Mouse (Mus musculus) retina, postnatal 7 days (tissue): ENCODE measurements at regions not wholly inside any gene's neighbourhood (a gene's known extent, or its start where the extent isn't known, plus 50 kb on each side); places are given as distances from the start of the nearest gene placed in this dataset.
"Not testable (repeated sequence)": the region's sequence is repeated elsewhere in the genome, so short reads cannot be mapped to it uniquely, and the experiment has no call there.

Source experiments
- DNase-seq: peaks from one replicate; pipeline ENCODE4 v3.0.0-alpha.2; 2012; ENCODE audit warnings: low read depth, low spot score

DNA sequence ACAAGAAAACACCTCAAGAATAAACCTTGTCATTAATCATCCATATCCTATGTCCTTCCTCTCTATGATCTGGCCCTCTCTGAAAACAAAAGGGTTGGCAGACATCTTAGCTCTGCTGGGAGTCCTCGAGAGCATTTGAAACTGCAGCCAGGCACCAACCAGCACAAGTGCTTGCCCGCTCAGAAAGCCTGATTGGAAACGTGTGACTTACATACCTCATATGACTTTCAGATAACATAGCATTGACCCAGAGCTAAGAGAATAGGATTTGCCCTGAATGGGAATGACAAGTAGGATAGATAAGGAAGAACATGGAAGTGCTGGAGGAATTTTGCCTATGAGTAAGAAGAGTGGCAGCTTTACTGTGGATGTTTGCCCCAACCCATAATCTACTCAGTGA lies 447.1 kb upstream of the Dab2 start:
- DNase-seq, result no peak

DNA sequence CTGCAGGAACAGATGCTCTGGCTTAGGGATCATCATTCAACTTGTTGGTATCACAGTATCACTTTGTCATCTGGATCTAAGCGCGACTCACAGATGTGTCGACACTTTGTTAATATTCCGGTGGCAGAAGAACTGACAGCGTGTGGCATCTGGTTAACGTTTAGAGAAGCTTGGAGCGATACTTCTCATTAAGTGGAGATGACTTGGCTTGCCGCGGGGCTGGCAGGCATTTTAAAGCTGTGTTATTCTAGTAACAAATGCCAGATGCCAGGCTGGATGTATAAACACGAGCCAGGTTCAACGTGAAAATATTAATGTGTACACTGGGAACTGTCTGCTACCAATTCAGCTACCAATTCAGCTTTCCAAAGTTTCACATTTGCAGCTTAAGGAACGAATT lies 430.3 kb upstream of the Dab2 start:
- DNase-seq, result no peak

DNA sequence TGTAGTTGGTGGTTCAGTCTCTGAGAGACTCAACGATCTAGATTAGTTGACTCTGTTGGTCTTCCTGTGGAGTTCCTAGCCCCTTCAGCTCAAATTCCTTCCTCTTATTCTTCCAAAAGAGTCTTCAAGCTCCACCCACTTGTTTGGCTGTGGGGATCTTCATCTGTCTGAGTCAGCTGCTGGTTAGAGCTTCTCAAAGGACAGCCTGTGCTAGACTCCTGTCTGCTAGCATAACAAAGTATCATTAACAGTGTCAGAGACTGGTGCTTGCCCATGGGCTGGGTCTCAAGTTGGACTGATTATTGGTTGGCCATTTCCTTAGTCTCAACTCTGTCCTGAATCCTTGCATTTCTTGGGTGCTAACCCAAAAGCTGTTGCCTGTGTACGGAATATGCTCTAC lies 429.7 kb upstream of the Dab2 start:
- no peak for DNase-seq

DNA sequence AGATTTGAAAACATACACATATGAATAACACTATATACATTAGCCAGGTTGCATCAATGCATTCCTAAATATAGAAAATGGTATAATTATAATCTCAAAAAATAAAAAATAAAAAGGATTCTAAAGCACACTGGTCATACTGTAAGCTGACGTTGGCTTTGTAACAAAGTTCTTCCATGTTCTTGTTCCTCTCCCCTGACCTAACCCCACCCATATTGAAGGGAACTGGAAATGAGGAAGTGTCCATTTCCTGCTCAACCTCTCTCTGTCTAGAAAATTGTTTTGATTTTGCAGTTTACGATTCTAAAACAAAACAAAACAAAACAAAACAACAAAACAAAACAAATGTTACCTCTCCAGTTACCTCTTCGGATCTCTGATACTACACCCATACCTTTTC lies 427.5 kb upstream of the Dab2 start:
- no peak for DNase-seq

DNA sequence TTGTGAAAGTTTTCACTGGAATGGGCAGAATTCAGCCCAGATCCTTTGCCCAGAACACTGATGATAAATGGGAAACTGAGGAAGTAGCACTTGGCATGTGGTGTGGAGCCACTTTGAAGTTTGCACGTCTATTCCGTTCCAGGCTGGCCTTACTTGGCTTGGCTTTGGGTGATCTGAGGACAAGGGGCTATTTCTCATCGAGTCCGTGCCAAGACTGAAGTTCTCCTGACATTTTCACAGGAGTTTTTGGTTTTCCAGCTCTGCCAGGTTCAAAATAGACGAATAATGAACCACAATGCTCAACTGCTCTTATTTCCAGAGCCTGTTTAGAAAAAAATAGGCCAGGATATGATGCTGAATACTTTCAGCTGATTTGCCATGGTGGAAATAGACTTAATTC lies 421.8 kb upstream of the Dab2 start:
- DNase-seq, result no peak

DNA sequence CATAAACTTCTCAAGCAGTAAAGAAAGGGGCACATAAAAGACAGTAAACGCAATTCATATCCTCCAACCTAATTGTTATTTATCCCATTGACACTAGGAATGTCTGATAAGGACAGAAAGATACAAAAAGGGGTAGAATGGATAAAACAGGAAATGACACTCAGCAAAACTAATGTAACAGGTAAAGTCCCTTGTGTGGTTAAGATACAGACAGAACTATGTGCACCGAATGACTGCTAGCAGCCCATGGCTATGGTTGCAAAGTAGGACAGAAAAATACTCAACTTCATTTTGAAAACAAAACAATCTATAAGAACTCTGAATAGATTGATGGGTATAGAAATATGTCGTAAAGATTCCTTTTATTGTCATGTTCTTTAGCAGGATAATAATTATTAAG lies 408.4 kb upstream of the Dab2 start:
- DNase-seq, result no peak

DNA sequence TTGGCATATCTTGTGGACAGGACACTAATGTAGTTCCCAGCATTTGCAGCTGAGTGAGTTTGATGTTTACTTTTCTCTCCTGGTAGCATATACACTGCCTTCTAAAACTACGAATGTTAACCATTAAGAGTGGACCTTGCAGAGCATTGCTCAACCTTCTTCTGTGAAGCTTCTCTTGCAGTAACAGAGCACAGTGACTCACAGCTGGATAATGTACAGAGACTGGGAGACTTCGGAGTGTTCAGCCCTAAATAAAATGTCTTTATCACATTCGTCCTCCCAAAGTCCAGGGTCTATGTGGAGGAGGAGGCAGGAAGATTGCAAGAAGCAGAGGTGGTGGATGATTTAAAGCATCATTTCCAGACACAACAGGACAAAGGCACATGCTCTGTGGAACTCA lies 407.6 kb upstream of the Dab2 start:
- no peak for DNase-seq

DNA sequence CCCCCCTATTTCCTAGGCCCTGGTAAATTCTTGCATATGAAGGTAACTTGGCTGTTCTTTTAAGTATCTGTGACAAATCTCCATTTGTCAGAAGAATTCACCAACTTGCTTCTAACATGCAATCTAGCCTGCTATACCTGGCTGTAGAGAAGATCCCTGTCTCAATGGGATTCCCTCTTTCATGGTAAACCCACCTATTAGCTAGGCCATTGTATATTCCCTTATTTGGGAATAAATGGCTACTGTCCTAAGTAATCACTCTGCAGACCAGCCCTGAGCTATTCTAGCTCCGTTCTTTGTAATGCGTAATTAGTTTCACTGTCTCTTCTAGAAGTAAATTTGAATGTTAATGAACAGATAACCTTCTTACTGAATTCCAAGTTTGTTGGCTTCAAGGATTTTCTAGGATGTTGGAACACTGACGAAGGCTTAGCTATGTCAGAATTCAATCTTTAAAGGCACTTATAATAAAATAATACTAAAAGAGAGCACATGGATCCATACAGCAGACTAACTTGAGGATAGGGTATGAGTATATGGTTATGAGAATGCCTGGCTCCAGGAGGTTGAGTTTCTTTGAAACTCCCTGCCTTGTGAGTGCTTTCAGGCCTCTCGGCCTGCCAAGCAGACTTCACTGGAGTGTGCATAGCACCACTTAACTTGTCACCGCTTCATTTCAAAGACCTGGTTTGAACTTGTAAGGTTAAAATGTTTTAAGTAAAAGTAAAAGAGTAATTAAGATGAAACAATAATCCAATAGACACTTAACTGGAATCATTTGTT lies 403.7 kb upstream of the Dab2 start:
- not testable (repeated sequence) for DNase-seq

DNA sequence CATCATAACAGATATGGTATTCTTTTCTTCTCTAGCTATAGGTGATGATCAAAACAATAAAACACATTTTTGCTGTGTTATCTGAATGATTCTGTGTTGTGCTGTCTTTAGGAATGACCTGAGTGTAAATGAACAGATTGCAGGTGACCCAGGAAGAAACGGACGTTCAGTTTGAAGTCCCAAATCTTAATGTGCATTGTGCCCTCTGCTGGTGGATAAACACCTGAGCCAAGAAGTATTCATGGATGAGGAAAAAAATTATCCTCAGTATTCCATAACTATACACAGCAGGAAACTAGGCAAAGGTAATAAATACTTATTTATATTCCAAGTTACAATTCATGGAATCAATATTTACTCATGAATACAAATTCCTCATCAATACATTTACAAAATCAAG lies 384.3 kb upstream of the Dab2 start:
- DNase-seq, result peak; percentile 17

DNA sequence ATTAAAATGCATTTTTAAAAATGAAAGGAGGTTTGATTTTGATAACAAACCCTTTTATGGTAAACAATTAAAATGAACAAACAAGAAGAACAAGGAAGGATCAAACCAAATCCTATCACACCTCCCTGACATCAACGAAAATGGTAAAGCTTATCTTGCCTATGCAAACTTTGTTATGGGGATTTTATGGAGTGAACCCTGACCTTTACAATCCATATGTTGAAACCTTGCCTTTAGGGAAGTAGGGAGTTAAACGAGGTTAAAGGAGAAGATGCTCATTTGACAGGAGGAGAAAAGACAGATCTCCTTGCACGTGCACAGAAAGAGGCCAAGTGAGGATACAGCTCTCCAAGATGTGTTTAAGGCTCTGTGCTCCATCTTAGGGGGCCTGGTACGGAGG lies 379.5 kb upstream of the Dab2 start:
- no peak for DNase-seq

DNA sequence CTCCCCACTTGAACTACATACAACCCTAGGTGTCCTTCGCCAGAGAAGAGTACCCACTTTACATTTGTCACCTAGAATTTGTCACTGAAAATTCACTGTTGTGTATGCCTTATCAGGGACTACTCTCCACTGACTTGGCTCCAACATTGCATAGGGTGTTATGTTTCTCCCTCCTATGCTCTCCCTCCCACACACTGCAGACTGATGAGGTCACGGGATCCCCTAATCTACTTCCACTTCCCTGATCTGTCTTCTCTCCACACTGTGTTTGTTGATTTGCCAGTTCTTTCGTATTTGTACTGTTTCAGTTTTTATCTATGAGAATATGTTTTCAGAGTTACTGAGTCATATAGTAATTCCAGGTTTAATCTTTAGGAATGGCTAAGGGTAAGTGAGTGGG lies 371.8 kb upstream of the Dab2 start:
- no peak for DNase-seq

DNA sequence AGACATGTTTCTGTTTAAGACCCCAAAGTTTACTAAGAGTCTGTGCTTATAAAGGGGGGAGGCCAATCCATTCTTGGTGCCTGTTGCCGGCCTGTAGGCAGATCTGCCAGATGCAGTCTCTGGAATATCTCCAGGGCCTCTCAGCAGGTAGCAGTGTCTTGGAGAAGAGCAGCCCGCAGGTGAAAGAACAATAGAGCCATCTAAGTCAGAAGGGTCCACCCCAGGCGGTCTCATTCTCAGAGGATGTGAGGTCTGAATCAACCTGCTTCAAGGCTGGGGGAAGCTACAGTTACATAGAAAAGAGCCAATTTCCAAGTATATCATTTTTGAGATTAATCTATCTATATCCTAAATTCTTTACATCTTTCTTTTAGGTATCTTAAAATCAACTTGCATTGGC lies 366.0 kb upstream of the Dab2 start:
- DNase-seq, result no peak

DNA sequence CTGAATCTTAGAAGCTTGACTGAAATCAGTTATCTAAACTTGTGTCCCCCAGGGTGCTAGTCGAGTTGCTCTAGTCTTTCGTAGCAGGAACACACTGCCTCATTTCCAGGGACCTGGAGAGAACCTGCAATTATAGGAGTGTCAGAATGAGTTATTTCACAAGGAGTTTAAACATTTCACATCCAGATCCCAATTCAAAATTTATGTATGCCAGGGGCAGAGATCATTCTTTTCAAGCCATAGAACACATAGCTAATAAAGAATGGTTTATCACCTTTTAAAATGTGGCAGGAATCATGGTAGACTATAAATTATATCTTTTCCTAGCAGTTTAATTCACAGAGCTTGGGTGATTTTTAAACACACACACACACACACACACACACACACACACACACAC lies 358.6 kb upstream of the Dab2 start:
- no peak for DNase-seq

DNA sequence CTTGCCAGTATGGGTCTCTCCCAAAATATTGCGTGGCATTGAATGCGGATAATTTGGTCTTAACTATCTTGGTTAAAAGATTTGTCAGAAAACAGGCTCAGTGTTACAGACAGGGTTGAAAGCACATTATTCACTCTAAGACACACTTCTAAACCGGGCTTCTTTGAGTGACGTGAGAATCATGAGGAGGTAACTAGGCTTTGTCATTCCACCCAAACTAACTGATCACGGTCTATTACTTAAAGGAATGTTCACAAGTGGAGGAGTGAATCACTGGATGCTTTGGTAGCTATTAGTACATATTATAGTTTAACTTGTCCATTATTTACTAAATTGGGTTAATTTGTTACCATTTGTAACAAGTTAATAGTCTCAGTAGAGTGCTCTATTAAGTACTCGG lies 352.9 kb upstream of the Dab2 start:
- DNase-seq, result no peak

DNA sequence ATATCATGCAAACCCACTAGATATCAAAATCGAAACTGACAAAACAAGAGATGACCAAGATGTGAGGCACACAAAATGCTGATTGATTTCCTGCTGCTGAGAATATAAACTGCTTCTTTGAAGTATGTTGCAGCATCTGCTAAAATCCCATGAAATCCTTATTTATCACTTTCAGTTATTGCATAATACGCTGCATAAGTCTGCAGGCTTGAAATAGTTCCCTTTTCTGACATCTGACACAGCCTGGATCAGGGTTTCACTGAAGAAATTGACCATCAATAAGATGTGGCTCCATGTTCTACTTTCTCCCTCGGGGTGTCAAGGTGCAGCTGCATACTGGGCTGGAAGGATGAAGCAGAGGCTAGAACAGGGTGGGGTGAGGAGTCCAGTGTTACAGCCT lies 348.7 kb upstream of the Dab2 start:
- no peak for DNase-seq

DNA sequence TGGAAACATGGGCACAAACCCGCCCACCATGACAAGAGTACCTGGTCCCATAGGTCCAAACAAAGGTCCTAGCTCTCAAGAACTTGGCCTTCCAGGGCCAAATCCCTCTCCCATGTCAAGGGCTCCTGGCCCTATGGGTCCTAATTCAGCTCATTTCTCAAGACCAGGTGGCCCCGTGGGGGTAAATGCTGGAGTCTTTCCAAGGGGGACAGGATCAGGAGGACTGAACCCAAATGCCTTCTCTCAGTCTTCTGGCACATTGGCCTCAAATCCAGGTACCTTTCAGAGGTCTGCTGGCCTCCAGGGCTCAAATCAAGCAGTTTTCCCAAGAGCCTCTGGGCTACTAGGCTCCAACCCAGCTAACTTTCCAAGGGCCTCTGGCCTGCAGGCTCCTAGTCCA lies 347.9 kb upstream of the Dab2 start:
- not testable (repeated sequence) for DNase-seq

DNA sequence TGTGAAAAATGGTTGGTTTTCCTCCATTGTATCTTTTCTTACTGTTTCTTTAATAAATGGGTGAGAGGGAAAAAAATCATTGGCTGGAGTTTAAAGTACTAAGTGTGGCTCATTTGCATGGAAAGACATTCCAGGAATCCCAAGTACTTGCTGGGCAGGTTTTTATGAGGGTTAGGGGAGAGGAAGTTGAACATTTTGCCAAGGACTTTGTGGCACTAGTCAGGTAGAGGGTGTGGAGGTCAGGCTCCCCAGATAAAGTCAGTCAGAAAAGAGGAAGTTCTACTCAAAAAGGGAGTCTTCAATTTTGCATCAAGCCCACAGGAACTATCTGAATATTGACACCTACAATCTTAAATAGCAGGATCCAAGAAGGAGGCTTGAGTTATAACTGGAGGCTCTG lies 346.5 kb upstream of the Dab2 start:
- no peak for DNase-seq

DNA sequence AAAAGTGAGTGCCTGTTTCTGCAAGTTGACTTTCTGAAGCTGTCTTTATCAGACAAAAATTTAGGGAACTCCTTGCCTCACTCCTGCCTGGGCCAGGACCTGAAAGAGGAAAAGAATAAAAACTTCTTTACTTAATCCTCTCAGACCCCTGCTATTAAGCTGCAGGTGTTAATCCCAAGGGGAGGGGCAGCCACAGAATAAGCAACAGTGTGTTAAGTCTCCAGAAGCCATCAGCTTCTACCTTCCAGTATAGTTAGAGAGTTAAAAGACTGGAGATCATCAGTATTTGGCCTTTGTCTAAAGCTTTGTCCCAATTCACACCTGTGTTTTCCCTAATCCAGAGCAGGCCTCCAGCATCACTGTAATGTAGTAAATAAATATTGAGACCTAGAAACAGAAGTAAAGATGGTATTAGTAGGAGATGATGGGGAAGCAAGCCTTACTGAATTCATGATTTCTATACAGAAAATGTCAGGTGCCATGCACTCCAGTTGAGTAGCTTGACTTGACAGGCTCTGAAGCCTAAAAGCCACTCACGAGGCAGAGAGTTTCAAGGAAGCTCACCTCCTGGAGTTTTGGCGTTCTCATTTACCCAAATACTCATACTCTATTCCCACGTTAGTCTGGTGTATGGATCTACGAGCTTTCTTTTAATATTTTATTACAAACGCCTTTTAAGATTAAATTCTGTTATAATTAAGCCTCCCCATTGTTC lies 308.1 kb upstream of the Dab2 start:
- no peak for DNase-seq

DNA sequence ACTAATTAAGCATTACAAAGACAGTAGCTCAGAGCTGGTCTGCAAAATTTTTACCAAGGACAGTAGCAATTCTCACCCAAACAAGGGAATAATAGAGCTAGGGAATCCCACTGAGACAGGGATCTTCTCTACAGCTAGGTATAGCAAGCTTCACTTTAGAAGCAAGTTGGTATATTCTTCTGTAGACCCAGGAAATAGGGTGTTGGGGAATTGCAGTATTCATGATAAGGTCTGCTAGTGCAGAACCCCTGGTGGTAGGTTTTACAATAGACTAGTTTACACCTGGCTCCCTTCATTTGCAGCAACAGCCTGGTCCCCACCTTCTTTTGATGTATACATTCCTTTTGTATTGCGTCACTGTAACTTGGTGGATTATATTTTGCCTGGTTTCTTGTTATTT lies 307.4 kb upstream of the Dab2 start:
- DNase-seq, result not testable (repeated sequence)

DNA sequence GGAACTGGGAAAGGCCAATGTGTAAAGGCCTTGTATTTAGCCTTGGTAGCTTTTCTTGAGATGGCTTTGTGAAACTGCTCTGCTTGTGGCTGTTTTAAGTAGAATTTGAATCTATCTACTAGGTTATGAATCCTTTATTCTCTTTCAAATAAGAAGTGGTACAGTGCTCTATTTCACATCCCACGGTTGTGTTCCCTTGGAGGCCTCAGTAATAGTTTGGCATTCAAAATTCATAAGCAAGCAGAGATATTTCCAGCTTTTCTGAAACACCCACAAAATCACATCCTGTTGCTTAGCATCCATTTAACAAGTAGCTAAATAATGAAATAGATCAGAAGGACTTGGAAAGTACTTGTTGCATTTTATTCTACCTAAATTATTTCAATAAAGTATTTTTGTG lies 298.8 kb upstream of the Dab2 start:
- no peak for DNase-seq

DNA sequence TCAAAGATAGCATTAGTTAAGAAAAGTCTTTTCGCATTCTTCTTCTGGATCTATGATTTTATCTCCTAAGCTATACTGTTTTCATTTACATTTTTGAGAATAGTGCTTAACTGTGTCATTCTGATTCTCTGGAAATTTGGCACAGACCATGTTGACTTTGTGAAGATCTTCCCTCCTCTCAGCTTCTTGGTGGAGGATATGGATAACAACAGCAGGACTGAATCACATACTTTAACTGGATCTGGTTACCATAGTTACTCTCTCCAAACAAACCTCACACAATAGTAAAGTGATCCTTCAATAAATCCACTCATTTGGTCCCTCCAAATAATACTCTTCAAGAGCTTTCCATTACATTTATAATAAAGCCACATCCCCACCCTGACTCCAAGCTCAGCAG lies 298.2 kb upstream of the Dab2 start:
- no peak for DNase-seq

DNA sequence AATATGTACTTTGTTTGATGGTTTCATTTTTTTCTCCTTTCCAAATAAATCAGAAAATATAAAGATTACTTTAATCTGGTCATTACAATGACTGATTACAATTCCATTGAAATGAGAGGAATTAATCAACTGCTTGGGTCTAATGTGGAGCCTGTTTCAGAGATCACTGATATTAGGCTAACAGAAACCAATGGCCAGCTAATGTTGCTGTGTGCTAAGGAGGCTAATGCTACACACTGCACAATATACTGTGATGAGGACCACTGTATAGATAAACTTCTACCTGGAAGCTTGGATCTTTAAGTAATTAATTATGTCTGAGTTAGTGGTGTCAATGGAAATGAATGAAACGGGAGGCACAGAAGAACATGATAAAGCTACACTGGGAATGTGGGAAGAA lies 284.6 kb upstream of the Dab2 start:
- DNase-seq, result no peak

DNA sequence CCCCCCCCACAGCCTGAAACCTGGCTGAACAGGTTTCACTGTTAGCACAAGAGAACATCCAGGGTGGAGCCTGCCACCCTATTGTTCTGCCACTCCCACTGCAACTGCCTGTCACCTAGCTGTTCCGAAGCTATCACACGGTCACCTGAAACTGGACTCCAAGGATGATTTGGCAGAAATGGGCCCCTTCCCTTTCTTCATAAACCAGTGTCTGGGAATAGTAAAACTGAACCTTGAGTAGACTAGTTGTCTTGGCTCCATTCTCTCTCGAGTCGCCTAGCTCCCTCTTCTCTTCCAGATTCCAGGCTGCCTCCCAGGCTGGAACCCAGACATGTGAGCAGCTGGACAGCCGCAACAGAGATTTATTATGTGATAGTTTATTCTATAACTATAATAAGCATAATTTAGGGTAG lies 282.9 kb upstream of the Dab2 start:
- no peak for DNase-seq

DNA sequence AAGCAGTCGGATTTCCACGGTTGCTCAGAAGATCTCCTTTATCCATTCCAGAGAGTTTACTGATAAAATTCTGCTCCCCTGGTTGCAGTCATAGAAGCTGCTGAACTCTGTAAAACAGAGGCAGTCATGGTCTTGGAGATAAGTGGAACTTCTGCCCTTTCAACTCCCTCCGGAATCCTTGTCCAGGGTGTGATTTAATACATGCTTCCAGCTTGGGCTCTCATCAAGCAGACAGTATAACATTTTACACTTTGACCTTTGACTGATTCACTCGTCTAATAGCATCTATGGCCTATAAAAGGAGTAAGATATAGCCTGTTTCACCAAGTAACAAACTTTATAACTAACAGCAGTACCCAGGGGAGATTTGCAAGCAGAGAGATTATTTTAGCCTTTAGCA lies 274.0 kb upstream of the Dab2 start:
- no peak for DNase-seq
